Mouse (Mus musculus) G1E (cell line): ENCODE measurements around the gene Prkg2.

Experiments
- CTCF ChIP-seq: IDR thresholded peaks from 2 replicates; pipeline ENCODE4 v1.5.1; 2012; ENCODE audit warnings: low read depth, low read length, inconsistent platforms, mixed read lengths
- GATA1 ChIP-seq: IDR thresholded peaks from 2 replicates; pipeline ENCODE4 v1.6.1; 2012; ENCODE audit warnings: borderline replicate concordance, low read length, inconsistent platforms, mixed read lengths
- GATA2 ChIP-seq: IDR thresholded peaks from 2 replicates; pipeline ENCODE4 v1.6.1; 2012; ENCODE audit warnings: low read depth, low read length, inconsistent platforms, borderline replicate concordance
- POLR2AphosphoS5 ChIP-seq: IDR thresholded peaks from 2 replicates; pipeline ENCODE4 v1.6.1; 2012; ENCODE audit warnings: low read depth, low read length, inconsistent platforms; ENCODE audit not compliant: insufficient replicate concordance
- TAL1 ChIP-seq: conservative IDR thresholded peaks from 2 replicates; pipeline ENCODE4 v1.6.1; 2012; ENCODE audit warnings: low read depth, low read length, inconsistent platforms, mixed read lengths

DNA sequence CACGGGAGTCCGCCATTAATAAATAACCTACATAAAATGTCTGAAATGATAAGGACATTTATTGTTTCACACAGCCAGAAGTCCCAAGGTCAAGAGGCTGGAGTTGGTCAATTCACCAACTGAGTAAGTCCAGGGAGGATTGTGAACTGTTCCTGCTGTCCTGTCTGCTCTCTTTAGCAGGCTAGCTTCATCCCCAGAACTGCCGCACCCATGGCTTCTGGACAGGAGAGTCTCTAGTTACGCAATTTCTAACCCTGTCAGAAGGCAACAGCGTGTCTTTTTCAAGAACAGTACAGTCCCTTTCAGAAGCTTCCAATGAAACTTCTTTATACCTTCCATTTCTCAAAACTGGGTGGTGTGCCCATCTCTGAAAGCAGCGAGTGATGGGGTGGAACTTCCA lies 1.9 kb upstream of the Prkg2 start:
- no peak for TF ChIP-seq TAL1
- no peak for TF ChIP-seq CTCF
- TF ChIP-seq POLR2AphosphoS5 = no peak
- no peak for TF ChIP-seq GATA2
- no peak for TF ChIP-seq GATA1
